Mouse (Mus musculus) cerebellum, adult 2 months (tissue): ENCODE measurements at regions not wholly inside any gene's neighbourhood (a gene's known extent, or its start where the extent isn't known, plus 50 kb on each side); places are given as distances from the start of the nearest gene placed in this dataset.
A peak's percentile ranks its signal among the peaks of the same experiment; 100 is the strongest.

Experiments
- DNase-seq, 2 experiments: peaks; one replicate each; pipeline ENCODE4 v3.0.0; 2021
- H3K27ac ChIP-seq: fragments of 200-500 bp; 2 replicates; pipeline ENCODE4 v1.5.1; 2012; ENCODE audit warnings: low read length, control low read depth, inconsistent platforms; ENCODE audit not compliant: insufficient read depth
- H3K27me3 ChIP-seq: fragments of 200-500 bp; 2 replicates; pipeline ENCODE4 v1.6.1; 2012; ENCODE audit warnings: inconsistent platforms, mild to moderate bottlenecking, low read length, moderate library complexity; ENCODE audit not compliant: control insufficient read depth, insufficient read depth
- H3K4me1 ChIP-seq: fragments of 200-500 bp; 2 replicates; pipeline ENCODE4 v1.6.1; 2011; ENCODE audit warnings: low read length; ENCODE audit not compliant: control insufficient read depth, insufficient read depth
- H3K4me3 ChIP-seq: fragments of 200-500 bp; replicated peaks from 2 replicates; pipeline ENCODE3; 2011; ENCODE audit warnings: mild to moderate bottlenecking, low read depth, low read length, control low read depth; ENCODE audit not compliant: insufficient read depth
- CTCF ChIP-seq: fragments of 200-500 bp; IDR thresholded peaks from 2 replicates; pipeline ENCODE4 v1.5.1; 2011; ENCODE audit warnings: low read depth, mild to moderate bottlenecking, control low read depth, low read length, moderate library complexity, borderline replicate concordance; ENCODE audit not compliant: insufficient read depth
- POLR2A ChIP-seq: fragments of 200-500 bp; IDR thresholded peaks from 2 replicates; pipeline ENCODE4 v1.6.1; 2011; ENCODE audit warnings: low read length, control low read depth, borderline replicate concordance; ENCODE audit not compliant: insufficient read depth
- WGBS: fragments of 180-500 bp; shearing (Covaris S2); methylation state at CpG from one replicate; pipeline ENCODE4 v1.1.7; 2018; 5-methylcytosine and 5-hydroxymethylcytosine counted together

DNA sequence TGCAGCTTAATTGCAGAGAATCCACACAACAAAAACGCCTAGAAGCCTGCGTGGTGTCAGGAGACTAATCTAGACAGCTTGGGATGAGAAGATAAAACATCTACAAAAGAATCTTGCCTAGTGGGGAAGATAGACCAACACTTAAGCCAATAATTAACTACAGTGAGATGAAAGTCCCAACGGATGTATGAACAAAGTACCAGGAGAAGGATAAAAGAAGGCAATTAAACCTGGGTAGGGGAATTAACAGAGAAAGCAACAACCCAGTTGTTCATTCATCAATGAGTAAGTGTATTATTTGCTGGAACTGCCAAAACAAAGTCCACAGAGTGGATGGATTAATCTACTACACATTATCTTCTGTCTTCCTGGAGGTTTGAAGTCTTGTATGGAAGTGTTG lies 99.8 kb downstream of the Olfm4 start:
- DNase-seq, result no peak
- Histone ChIP-seq H3K27me3 (no peaks in the 10 kb centered on the region), H3K4me1 (no peaks in the 10 kb centered on the region), H3K4me3 (no peak overlapping the region), H3K27ac (no peak overlapping the region)
- WGBS, result 86% methylated on average over 3 of the region's 3 CpGs
- TF ChIP-seq CTCF (no peak), POLR2A (no peak)

DNA sequence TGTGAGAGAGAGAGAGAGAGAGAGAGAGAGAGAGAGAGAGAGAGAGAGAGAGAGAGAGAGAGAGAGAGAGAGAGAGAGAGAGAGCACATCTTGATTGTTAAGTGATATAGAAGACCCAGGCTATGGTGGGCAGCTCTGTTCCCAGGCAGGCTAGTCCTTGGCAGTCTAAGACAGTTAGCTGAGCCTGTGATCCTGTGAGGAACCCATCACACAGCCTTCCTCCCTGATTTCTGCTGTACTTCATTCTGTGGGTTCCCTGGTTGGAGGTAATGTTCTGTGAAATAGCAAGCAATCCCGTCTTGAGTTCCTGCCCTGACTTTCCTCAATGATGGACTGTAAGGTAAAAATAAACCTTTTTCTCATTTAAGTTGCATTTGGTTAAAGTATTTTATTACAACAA lies 113.4 kb downstream of the Olfm4 start:
- TF ChIP-seq CTCF, result no peak
- no peak for TF ChIP-seq POLR2A
- 57% methylated on average over 1 of the region's 1 CpGs for WGBS
- Histone ChIP-seq H3K27me3 (no peaks in the 10 kb centered on the region), H3K4me1 (no peaks in the 10 kb centered on the region), H3K4me3 (no peak overlapping the region), H3K27ac (no peak overlapping the region)
- DNase-seq, result no peak

DNA sequence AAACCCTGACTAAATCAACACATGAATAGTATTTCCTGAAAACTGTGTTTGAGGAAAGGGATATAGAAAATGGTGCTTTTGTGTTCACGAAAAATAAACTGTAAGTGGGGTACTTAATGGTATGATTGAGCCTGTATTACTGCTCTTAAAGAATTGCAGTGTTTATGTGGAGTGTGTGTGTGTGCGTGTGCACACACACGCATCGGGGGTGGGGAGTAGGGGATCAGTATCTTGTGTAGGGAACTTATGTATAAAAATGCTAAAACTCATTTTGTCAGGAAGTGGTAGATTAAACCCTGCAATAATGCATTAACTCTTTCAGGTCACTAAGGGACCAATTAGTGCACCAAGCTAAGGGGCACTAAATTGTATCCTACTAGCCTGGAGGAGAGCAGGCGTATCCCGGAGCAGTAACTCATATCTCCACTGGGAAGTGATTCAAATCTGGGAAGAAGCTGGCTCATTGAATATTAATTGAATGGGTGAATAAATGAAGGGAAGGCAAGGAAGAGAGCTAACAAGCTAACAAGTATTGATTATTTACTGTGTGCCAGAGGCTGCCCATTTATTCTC lies 129.3 kb downstream of the Olfm4 start:
- no peak for DNase-seq
- WGBS, result 90% methylated on average over 6 of the region's 6 CpGs
- Histone ChIP-seq H3K27ac (no peak overlapping the region), H3K4me1 (no peaks in the 10 kb centered on the region), H3K4me3 (no peak overlapping the region), H3K27me3 (no peaks in the 10 kb centered on the region)
- TF ChIP-seq CTCF, result no peak
- TF ChIP-seq POLR2A, result no peak

DNA sequence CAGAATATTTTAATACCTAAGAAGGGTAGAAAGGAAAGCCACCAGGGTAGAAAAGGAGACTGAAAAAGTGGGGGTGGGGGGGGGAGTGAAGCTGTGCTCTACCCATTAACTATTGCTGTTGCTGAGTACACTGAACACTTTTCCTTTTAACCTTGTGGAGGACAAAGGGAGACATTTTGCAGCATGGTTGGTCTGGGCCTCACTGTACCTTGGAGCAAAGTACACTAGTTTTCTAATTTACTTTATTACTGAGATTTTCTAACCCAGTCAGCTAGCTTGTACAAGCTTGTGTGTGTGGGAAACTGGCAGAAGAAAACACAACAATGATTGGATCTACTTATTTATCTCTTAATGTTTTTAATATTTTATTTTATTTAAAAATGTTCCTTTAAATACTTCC lies 130.4 kb downstream of the Olfm4 start:
- no peaks in the 10 kb centered on the region for H3K4me1 ChIP-seq
- H3K4me3 ChIP-seq, result no peak overlapping the region
- no peaks in the 10 kb centered on the region for H3K27me3 ChIP-seq
- H3K27ac ChIP-seq, result no peak overlapping the region
- TF ChIP-seq POLR2A, result no peak
- no peak for TF ChIP-seq CTCF
- no peak for DNase-seq

DNA sequence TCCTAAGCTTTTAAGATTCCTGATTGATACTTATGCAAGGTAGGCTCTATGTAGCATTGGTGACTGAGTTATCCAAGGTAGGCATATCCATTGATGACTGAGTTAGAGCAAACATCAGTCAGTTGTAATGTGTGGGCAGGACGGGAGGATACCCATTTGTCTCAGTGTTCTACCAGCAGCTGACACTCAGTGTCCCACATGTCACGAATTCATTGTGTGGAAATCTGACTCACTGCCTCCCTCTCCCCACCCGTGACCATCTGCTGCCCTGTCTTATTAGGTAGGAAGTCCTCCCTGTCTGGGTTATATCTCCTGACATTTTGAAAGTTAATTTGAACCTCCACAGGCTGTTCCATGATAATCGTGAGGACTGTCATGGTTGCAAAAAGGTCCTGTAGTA lies 141.3 kb downstream of the Olfm4 start:
- Histone ChIP-seq H3K27ac (no peak overlapping the region), H3K4me3 (no peak overlapping the region), H3K4me1 (no peaks in the 10 kb centered on the region), H3K27me3 (no peaks in the 10 kb centered on the region; the same call in 1 of the 2 replicates)
- WGBS, result 12% methylated on average over 4 of the region's 4 CpGs
- TF ChIP-seq POLR2A (no peak), CTCF (no peak)
- DNase-seq, result peak in 1 of 2 experiments; percentile 23

DNA sequence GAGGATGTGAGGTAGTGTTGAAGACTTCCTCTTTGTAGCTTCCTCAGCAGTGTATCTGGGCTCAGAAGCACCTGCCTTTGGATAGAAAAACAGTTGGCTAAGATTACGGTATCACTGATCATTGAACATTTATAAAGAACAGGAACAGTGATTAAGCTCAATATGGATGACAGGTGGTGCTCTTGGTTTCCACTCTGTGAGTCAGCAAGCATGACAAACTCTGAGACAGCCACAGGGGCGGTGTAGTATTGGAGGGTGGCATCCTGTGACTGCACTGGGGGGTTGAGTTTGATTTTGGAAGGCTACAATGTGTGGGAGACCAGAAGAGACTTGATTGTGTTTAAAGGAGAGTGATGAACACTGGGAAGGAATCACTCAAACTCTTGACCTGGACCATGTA lies 144.3 kb downstream of the Olfm4 start:
- TF ChIP-seq POLR2A (no peak), CTCF (no peak)
- no peak overlapping the region for H3K27ac ChIP-seq
- no peaks in the 10 kb centered on the region for H3K4me1 ChIP-seq
- no peak overlapping the region for H3K4me3 ChIP-seq
- 81% methylated on average over 2 of the region's 2 CpGs for WGBS
- no peaks in the 10 kb centered on the region for H3K27me3 ChIP-seq
- no peak for DNase-seq

DNA sequence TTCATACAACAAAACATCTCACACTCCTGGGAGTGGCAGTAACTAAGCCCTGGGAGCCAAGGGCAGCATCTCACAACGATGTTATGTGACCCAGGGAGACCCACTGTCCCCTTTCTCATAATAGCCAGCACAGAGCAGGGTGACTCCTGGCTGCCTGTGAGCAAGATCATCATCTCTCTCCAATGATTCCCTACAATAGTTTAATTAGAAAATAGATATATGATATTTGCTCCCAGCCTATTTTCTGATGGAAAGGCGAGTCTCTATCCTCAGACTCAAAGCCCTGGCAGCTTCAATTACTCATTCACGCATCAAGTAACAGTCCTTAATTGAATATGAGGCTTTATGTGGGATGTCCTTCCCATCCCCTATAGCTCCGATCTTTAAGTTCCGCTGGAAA lies 153.7 kb downstream of the Olfm4 start:
- Histone ChIP-seq H3K27me3 (no peaks in the 10 kb centered on the region), H3K4me3 (no peak overlapping the region), H3K27ac (no peak overlapping the region), H3K4me1 (no peaks in the 10 kb centered on the region)
- TF ChIP-seq POLR2A (no peak), CTCF (no peak)
- 65% methylated on average over 5 of the region's 5 CpGs for WGBS
- no peak for DNase-seq

DNA sequence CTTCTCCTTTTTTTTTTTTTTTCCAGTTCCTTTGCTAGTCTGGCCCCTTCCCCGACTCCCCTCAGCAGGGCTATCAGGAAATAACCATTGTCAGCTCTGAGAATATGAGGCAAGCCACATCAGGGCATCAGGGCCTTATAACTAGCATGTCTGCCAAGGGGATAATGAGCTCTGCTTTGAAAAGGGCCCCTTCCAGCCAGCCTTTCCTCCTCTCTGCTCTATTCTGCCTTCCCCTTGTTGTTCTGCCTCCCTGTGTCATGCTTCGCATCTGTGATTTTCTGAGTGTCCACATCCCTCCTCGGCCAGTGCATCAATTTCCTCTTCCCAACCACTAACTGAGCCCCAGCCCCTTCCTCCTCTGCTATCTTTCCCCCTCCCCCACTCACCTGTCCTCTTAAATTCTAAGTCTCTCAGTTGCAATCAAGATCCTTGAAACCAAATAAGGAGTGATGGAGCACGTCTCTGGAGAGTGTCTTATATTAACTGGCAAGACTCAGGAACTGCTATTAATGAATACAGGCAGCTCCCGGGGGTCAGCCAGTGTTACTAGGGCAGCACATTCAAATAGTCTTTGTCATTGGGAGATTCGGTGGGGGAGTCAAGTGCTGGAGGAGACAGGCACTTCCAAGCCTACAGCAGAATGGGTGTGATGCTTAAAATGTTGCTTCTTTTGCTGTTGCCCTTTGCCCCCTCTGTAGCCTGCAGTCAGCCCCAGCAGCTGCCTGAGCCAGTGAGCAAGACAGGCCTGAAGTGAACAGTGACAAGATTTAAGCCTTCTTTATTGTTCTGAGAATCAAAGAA lies 155.3 kb downstream of the Olfm4 start:
- Histone ChIP-seq H3K27me3 (no peaks in the 10 kb centered on the region), H3K4me1 (no peaks in the 10 kb centered on the region), H3K27ac (no peak overlapping the region), H3K4me3 (no peak overlapping the region)
- TF ChIP-seq CTCF (no peak), POLR2A (no peak)
- no peak for DNase-seq
- 30% methylated on average over 6 of the region's 6 CpGs for WGBS
